Mouse (Mus musculus) embryonic facial prominence, embryonic 14.5 days (tissue): ENCODE results near the gene Hist1h2bg. TPM values are rescaled to one million over a fixed set of nuclear protein-coding genes. Genes with fewer than 3 reads are reported as not detected.
A peak's percentile ranks its signal among the peaks of the same experiment; 100 is the strongest.
"Not testable (repeated sequence)": the region's sequence is repeated elsewhere in the genome, so short reads cannot be mapped to it uniquely, and the experiment has no call there.

Experiments used
- ATAC-seq: fragments of 200-750 bp; cut with Nextera tagmentation; 2 replicates; pipeline ENCODE4 v1.8.0; 2017; ENCODE audit warnings: low read depth, moderate number of reproducible peaks, moderate TSS enrichment
- DNase-seq: peaks from one replicate; pipeline ENCODE4 v3.0.0-alpha.2; 2015; ENCODE audit warnings: low spot score
- H3K27ac ChIP-seq: fragments of 300-500 bp; sonication (generic); replicated peaks from 2 replicates; pipeline ENCODE4 v1.5.1; 2014; ENCODE audit warnings: low read depth, mild to moderate bottlenecking, low read length, moderate library complexity
- H3K27me3 ChIP-seq: fragments of 300-500 bp; sonication (generic); replicated peaks from 2 replicates; pipeline ENCODE4 v1.6.1; 2014; ENCODE audit warnings: low read length; ENCODE audit not compliant: control insufficient read depth, insufficient read depth
- H3K36me3 ChIP-seq: fragments of 300-500 bp; sonication (generic); 2 replicates; pipeline ENCODE4 v1.6.1; 2014; ENCODE audit warnings: low read length, mixed read lengths; ENCODE audit not compliant: control insufficient read depth, insufficient read depth
- H3K4me1 ChIP-seq: fragments of 300-500 bp; sonication (generic); 2 replicates; pipeline ENCODE4 v1.6.1; 2014; ENCODE audit warnings: antibody characterized with exemption, low read length; ENCODE audit not compliant: control insufficient read depth, insufficient read depth
- H3K4me2 ChIP-seq: fragments of 300-500 bp; sonication (generic); 2 replicates; pipeline ENCODE4 v1.6.1; 2014; ENCODE audit warnings: low read depth, mild to moderate bottlenecking, low read length, moderate library complexity, mixed read lengths
- H3K4me3 ChIP-seq: fragments of 300-500 bp; sonication (generic); 2 replicates; pipeline ENCODE4 v1.5.1; 2014; ENCODE audit warnings: low read depth, mild to moderate bottlenecking, low read length
- H3K9ac ChIP-seq: fragments of 300-500 bp; sonication (generic); 2 replicates; pipeline ENCODE4 v1.6.1; 2014; ENCODE audit warnings: low read depth, mild to moderate bottlenecking, low read length, moderate library complexity, mixed read lengths
- H3K9me3 ChIP-seq: fragments of 300-500 bp; sonication (generic); 2 replicates; pipeline ENCODE4 v1.6.1; 2016; ENCODE audit warnings: low read length; ENCODE audit not compliant: control insufficient read depth
- WGBS: fragments of 180-500 bp; shearing (Covaris S2); extraction: QIAGEN DNeasy Blood & Tissue Kit; methylation state at CpG from one replicate; pipeline ENCODE4 v1.1.7; 2014; 5-methylcytosine and 5-hydroxymethylcytosine counted together
- polyA plus RNA-seq: library from polyadenylated mRNA; unstranded; fragments of >200 nt; fragmentation: Nextera tagmentation; extraction: Ambion mirVana; gene quantifications from 2 replicates; pipeline ENCODE4 v1.2.1, GENCODE M21; 2014

Gene Hist1h2bg
- polyA plus RNA-seq, 1 experiment from 2014 or later: 5.1 TPM

- Histone ChIP-seq H3K9ac (peak within 1 kb of the TSS; percentile 73), H3K9me3 (no peaks in the 10 kb centered on the region), H3K36me3 (no peaks in the 10 kb centered on the region), H3K27ac (peak within 1 kb of the TSS; percentile 98), H3K4me1 (0 out of 2 replicates have a peak, but pooled peaks cover 3% of the 10 kb centered on the region), H3K4me2 (peak within 1 kb of the TSS; percentile 80), H3K27me3 (no peaks in the 10 kb centered on the region), H3K4me3 (peak within 1 kb of the TSS; percentile 46)
- DNase-seq: peak; percentile 98
- peak; percentile 89 for ATAC-seq
- under 1% methylated on average over 14 of the region's 45 CpGs for WGBS
Measured at GRCm38 (mm10) chr13:23543965-23544786, 27.0 kb upstream of the Hist1h2bg start, which contains the start of gene Hist1h3f. Hist1h3f (plus strand) TSS chr13:23544052.

GRCm38 (mm10) chr13:23544787-23545120 is 26.4 kb upstream of the Hist1h2bg start:
- Histone ChIP-seq H3K4me3 (peak overlapping the region; percentile 46), H3K4me2 (peak overlapping the region; percentile 80), H3K27ac (peak overlapping the region; percentile 98), H3K9ac (peak overlapping the region; percentile 73)
- not testable (repeated sequence) for DNase-seq, ATAC-seq, H3K4me1 ChIP-seq, H3K36me3 ChIP-seq, H3K9me3 ChIP-seq, H3K27me3 ChIP-seq
- WGBS: 0% methylated on average over 3 of the region's 14 CpGs

DNA sequence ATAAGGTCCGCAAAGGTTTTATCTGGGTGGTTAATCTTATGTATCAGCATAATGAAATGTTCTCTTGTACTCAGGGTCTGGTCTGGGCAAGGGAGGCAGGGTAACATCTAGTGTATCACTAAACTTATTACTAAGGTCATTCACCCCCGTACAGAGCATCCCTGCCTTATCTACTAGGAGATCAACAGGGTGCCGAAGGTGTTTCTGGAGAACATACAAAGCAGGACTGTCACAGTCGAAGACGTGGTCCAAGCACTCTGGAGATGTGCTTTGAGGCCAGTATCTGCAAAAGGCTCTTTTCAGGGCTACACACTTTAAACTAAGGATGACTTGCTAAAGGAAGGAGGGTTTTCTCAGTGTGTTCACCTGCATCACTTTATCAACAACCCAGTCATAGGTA is 24.5 kb upstream of the Hist1h2bg start:
- DNase-seq: no peak

GRCm38 (mm10) chr13:23550761-23551145 is 20.4 kb upstream of the Hist1h2bg start:
- ATAC-seq (no peak), DNase-seq (no peak)
- Histone ChIP-seq H3K27ac (peak overlapping the region; percentile 93), H3K4me3 (peak overlapping the region; percentile 47), H3K4me1 (peaks cover 12% of the 10 kb centered on the region; the same call in 1 of the 2 replicates), H3K9ac (peak overlapping the region; percentile 70), H3K9me3 (no peaks in the 10 kb centered on the region), H3K36me3 (no peaks in the 10 kb centered on the region), H3K27me3 (no peaks in the 10 kb centered on the region), H3K4me2 (peak overlapping the region; percentile 64)
- 8% methylated on average over 3 of the region's 3 CpGs for WGBS

More for the DNA sequence above, 24.5 kb upstream of the Hist1h2bg start:
- H3K4me2 ChIP-seq: no peak overlapping the region
- H3K9me3 ChIP-seq: no peaks in the 10 kb centered on the region
- 74% methylated on average over 5 of the region's 5 CpGs for WGBS
- H3K36me3 ChIP-seq: no peaks in the 10 kb centered on the region
- H3K4me3 ChIP-seq: no peak overlapping the region
- no peak overlapping the region for H3K27ac ChIP-seq
- no peaks in the 10 kb centered on the region for H3K27me3 ChIP-seq
- no peak overlapping the region for H3K9ac ChIP-seq
- H3K4me1 ChIP-seq: peaks cover 7% of the 10 kb centered on the region; the same call in 1 of the 2 replicates
- ATAC-seq: no peak

DNA sequence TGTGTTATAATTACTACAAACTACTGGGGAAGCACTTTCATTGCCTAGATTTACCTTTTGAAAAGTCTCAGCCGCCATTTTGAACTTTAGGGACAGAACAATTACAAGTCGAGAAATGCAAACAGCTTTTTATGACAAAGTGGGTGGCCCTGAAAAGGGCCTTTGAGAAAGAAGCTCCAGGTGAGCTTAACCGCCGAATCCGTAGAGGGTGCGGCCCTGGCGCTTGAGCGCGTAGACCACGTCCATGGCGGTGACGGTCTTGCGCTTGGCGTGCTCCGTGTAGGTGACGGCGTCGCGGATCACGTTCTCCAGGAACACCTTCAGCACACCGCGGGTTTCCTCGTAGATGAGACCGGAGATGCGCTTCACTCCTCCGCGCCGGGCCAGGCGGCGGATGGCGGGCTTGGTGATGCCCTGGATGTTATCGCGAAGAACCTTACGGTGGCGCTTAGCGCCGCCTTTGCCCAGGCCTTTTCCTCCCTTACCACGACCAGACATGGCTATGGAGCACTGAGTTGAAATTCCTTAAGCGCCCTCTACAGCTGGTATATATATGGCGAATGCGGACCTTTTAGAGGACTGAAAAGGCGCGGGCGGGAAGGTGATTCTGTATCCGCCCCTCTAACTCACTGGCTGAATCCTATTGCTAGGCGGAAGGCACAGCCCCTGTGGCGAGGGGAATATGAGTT is 19.9 kb upstream of the Hist1h2bg start, which contains the start of gene Hist1h4f:
TSS of gene Hist1h4f (minus strand) at position 503 of the 689 bp plus-strand sequence.
- Histone ChIP-seq H3K4me3 (peak within 1 kb of the TSS; percentile 47), H3K9ac (peak within 1 kb of the TSS; percentile 70), H3K27ac (peak within 1 kb of the TSS; percentile 93), H3K4me2 (peak within 1 kb of the TSS; percentile 64), H3K4me1 (peaks cover 12% of the 10 kb centered on the region; the same call in 1 of the 2 replicates)
- not testable (repeated sequence) for H3K9me3 ChIP-seq, H3K27me3 ChIP-seq, H3K36me3 ChIP-seq
- DNase-seq (peak; percentile 98), ATAC-seq (peak; percentile 84)
- WGBS: under 1% methylated on average over 34 of the region's 47 CpGs

GRCm38 (mm10) chr13:23551931-23552914 is 19.0 kb upstream of the Hist1h2bg start:
- ATAC-seq: no peak
- Histone ChIP-seq H3K4me3 (peak overlapping the region; percentile 47), H3K9ac (peak overlapping the region; percentile 70; the same call in 1 of the 2 replicates), H3K27me3 (no peaks in the 10 kb centered on the region), H3K36me3 (no peaks in the 10 kb centered on the region), H3K4me2 (peak overlapping the region; percentile 64), H3K4me1 (peaks cover 14% of the 10 kb centered on the region; the same call in 1 of the 2 replicates), H3K9me3 (no peaks in the 10 kb centered on the region), H3K27ac (peak overlapping the region; percentile 93)
- WGBS: 47% methylated on average over 8 of the region's 8 CpGs
- no peak for DNase-seq

GRCm38 (mm10) chr13:23552962-23553361 is 18.2 kb upstream of the Hist1h2bg start, which contains the start of gene Hist1h1d:
Hist1h1d (plus strand) TSS chr13:23553262.
- Histone ChIP-seq H3K4me1 (peaks cover 14% of the 10 kb centered on the region; the same call in 1 of the 2 replicates), H3K27me3 (no peaks in the 10 kb centered on the region), H3K4me3 (peak within 1 kb of the TSS; percentile 58; the same call in 1 of the 2 replicates), H3K36me3 (no peaks in the 10 kb centered on the region), H3K9me3 (no peaks in the 10 kb centered on the region), H3K9ac (peak within 1 kb of the TSS; percentile 87; the same call in 1 of the 2 replicates), H3K4me2 (peak within 1 kb of the TSS; percentile 97), H3K27ac (peak within 1 kb of the TSS; percentile 98)
- no peak for ATAC-seq
- no peak for DNase-seq
